Mouse (Mus musculus): ENCODE measurements around the gene H6pd.

Gene H6pd

DNA sequence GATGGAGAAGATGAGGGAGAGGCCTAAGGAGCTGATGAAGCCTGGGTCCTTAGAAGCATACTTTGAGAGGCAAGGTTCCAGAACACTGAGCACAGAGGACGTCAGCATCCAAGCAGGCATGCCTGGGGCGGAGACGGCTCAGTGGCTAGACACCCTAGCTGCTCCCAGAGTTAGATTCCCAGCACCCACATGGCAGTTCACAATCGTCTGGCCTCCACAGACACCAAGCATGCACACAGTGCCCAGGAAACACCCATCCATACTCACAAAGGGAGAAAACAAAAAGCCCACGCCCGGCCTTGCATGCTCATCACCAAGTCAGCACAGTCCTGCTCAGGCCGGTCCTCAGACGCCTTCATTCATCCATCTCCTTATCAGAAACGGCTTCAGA, 9.3 kb downstream of the H6pd start:
- DNase-seq (ENCODE audit: low read depth, low spot score): no peak

DNA sequence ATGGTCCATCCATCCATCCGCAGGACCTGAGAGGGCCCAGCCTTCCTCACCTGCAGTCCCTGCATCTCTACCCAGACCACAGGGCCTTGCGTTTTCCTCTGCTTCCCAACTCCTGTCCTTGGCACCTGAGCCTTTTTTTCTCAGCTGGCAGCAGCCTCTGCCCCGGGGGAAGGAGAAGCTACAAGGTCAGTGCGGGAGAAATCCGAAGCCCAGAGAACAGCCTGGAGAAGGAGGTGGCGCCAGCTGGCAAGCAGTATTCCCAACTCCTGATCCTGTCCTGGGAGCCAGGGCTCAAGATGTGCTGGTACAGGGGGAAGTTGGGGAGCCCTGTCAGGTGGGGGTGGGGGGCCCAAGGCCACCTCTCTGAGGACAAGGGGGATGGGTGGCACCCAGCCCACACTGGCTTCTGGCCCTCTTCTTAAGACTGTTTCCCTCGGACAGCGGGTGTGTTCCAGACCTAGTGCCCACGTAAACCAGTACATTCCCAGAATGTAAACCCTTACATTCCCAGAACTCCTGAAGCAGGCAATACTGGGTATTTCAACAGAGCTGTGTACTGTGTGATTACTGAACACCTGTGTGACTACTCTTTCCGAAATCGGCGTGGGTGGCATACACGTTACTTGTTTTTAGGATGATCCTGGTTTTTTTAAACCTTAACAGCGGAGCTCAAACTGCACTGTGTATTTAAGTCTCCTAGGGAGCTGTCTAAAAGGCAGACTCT, 9.9 kb downstream of the H6pd start:
- no peak for DNase-seq (ENCODE audit: low read depth, low spot score)

DNA sequence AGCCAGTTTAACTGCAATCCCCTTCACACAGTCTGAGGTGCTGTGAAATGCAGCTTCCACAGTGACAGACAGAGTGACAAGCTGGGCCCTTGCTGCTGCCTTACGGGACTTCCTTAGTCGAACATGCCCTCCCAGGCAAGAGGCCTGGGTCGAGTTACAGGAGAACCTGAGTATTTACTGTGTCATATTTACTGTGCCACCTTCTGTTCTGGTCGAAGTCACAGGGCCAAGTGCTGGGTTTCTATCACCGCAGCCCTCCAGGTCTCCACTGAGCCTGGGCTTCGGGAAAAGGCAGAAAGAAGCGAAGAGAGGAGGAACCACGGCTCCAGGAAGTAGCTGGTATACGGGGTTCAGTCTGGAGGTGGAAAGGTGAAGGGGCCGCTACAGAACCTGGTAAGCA, 10.8 kb downstream of the H6pd start:
- DNase-seq (ENCODE audit: low read depth, low spot score): no peak

- DNase-seq (ENCODE audit: low read depth, low spot score): no peak
These were observed 12.4 kb downstream of the H6pd start for GRCm38 (mm10) chr4:149996440-149996839.

GRCm38 (mm10) chr4:149995911-149996310, 12.9 kb downstream of the H6pd start:
- DNase-seq (ENCODE audit: low read depth, low spot score): no peak

DNA sequence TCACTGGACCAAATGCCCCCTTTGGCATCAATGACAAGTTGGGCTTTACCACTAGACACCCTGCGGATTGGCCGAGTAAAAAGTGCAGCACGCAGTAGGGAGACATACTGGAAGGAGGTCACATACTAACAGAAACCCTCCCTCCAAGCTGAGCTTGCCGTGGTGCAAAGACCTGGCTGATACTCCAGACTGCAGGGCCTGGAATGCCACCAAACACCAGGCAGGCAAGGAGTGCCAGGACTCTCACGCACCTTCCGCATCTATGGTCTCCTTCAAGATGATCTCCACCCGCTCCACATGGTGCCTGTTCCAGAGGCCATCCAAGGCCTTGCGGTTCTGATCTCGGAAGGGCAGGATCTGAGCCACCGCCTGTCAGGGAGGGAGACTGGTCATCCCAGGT, 14.6 kb downstream of the H6pd start:
- DNase-seq (ENCODE audit: low read depth, low spot score): no peak

- no peak for DNase-seq (ENCODE audit: low read depth, low spot score)
These were observed 16.2 kb downstream of the H6pd start for GRCm38 (mm10) chr4:149992670-149993032.

DNA sequence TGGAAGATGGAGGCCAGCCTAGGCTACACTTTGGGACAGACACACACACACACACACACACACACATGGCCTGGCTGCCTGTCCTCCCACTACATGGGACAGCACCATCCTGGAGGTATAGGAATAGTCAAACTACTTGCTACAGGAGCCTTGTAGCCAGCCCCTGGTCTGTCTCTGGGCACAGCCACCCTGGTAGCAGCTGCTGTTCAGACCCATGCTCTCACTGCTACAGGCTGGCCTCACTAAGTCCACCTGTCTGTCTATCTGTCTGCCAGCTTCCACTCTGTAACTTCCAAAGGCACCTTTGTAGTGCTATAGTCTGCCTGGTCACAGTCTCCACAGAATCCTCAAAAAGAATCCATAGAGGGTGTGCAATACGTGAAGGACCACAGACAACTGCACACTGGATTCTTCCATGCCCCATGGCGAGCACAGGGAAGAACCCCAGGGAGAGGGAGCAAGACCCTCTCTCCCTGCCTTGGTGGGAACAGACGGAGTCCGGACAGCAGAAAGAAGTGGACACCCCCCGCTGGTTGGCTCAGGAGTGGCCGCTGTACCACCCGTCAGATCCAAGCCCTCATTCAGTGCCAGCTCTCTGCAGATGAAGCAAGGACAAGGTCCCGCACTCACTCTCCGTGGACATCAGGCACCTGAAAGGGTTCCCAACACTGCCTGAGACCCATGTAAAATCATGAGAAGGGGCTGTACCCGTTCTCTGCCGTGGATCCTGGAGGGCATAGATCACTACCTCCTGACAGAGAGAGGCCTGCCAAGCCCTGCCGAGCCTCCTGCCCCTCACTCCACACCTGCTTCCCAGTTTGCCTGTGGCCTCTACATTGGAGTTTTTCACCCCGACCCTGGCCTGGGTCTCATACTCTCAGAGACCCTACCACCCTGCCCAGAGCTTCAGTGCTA, 16.8 kb downstream of the H6pd start:
- DNase-seq (ENCODE audit: low read depth, low spot score): no peak

DNA sequence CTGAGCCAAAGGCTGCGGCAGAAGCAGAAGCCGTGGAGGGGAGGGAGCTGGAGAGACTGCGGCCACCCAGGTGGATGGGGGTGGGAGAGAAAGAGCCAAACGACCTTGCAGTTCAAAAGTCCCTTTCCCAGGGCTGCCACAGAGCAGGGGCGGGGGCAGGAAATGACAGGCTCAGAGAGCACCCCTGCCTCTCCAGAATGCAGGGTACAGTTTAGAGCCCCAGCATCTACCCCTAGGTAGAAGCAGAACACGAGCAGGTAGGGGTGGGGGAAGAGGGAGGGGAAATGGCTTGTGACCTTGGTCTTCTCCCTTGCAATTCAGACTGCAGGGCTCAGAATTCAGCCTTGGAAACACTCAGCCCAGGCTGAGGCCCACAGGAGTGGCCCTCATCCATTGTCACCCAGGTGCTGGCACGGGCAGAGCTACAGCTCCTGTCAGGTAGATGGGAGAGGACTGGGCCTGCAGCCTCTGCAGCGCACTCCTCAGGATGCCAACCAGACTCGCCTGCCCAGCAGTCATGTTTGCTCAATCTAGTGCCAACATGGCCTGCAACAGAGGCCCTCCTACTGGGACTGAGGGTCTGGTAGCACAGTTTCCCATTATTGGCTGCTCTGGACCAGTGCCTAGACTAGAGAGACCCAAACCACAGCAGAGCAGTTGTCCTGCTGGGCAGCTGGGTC, 17.7 kb downstream of the H6pd start:
- no peak for DNase-seq (ENCODE audit: low read depth, low spot score)

DNA sequence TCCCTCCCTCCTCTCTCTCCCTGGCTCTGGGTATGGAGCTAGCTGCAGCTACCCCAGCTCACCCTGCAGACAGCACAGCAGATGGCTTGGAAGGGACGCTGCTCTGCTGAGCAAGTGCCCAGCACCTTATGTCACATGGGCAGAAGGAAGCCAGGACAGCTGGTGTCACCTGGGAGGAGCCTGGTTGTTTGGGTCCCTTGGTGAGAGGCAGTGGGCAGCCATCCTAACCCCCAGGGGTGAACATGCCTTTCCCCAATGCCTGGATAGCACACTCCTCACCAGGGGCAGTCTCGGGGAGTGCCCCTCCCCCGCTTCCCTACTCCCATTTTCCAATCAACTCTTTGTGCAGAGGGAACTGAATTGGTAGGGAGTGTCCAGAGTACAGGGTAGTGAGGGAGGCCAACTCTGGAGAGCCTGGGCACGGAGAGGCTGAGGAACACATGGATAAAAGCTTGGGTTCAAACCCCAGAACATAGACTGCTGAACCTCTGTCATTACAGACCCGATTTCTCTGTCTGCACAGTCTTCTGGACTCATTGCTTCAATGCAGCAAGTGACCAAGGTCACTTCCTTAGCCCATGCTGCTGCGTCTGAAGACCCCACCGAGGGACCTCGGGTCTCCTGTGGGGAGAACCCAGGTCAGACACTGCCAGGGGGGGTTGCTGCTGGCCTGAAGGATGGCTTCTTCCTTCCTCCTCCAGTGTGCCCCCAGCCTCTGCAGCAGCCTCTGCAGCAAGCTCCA, 18.4 kb downstream of the H6pd start:
- DNase-seq (ENCODE audit: low read depth, low spot score): no peak

DNA sequence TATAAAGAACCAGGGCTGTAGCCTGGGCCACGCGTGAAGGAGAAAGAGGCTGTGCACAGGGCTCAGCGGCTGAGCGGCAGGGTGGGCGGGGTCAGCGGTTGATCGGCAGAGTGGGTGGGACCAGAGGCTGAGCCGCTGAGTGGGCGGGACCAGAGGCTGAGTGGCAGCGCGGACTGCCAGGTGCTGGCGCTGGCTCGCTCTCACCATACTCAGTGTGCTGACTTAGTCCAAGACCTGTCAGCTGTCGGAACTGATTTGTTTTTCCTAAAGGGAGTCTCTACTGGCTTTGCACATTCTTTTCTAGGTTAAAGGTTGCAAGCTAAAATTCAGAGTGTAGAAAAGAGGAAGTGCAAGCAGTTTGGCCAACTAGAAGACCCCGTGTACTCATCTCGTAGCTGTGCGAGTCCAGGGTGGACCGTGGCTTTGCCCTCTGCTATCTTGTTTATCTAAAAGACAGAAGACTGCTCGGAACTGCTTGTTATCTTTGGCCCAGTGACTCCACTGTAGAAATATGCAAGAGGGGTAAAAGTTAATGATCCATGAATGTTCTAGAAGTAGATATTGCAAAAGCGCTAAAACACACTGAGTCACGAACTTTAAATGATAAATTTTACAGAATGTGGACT, 19.8 kb downstream of the H6pd start:
- DNase-seq (ENCODE audit: low read depth, low spot score): peak; percentile 57

DNA sequence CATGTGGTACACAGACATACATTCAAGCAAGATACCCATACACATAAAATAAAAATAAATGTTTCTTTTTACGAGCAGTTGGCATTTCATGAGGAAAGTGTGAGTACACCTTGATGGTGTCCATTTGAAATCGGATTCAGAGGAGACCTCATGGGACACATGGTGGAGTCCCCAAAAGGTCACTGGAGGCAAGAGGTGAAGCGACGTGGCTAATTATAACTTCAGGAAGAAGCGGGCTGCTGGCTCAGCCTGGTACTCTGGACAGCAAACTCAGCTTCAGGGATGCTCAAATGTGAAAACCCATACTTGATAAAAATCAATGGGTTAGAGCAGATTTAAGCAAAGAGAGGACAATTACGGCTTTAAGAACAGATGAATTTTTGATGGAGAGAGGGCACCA, 20.5 kb downstream of the H6pd start:
- no peak for DNase-seq (ENCODE audit: low read depth, low spot score)

DNA sequence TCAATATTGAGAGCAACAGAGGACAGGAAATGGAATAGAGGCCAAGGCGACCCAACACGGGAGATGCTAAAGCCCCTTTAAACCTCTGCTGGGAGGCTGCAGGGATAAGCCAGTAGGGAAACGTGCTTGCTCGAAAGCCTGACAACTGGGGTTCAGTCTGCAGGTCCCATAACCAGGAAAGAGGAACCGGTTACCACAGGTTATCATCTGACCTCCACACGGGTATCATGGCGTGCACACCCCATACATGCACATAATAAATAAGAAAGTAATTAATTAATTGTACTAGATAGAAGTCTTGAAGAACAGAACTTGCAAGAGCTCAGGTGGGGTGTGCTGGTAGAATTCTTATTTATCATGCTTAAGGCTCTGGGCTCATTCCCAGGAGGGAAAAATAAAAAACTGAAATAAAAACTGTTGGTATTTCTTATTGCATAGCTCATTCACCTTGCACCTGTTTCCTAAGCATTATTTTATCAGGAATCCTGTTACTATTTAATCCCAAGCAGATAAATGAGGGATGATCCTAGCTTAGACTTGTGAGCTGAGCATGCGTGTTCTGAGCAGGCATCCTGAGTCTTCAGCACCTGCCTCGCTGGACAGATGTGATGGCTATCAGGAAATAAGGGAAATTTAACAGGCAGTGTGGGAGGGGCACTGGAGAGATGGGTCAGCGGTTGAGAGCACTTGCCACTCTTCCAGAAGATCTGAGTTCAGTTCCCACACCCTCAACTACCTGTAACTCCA, 22.0 kb downstream of the H6pd start:
- no peak for DNase-seq (ENCODE audit: low read depth, low spot score)

GRCm38 (mm10) chr4:149983921-149984645, 24.7 kb downstream of the H6pd start:
- no peak for DNase-seq (ENCODE audit: low read depth, low spot score)

DNA sequence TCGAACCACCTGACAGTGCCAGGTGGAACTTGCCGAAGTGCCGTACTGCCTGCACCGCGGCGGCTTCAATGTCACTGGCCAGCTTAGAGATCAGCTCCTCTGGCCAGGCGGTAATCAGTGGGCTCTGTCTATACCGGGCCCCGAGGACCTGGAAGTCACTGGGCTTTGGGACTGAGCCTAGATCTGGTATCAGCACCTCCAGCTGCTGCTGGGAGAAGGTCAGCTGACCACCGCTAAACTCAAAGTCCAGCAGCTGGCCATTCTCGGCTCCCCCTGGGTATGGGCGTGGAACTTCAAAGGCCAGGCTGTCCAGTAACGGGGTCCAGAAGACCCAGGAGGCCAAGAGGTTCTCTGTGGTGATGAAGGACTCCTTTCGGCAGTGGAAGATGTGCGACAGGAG, 26.7 kb downstream of the H6pd start:
- DNase-seq (ENCODE audit: low read depth, low spot score): no peak

DNA sequence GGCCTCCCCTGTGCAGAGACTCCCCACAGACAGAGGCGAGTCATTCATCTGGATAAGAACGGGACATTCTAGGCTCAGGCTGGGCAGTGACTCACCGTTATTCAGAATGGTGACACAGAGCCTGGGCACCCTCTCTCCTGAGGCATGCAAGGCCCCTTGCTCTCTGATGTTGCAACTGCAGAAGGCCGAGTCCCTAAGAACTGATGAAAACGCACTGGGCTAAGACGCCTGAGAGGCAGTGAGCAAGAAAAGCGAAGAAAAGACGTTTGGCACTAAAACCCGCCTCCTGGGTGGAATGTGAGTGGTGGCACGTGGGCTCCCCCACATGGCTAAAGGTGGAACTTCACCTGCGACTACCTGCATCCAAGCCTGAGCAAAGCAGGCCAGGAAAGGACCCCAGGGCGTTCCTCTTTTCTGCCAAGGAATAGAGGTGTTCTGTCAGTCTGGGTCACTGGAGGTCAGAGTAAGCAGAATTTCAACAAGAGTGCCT, 29.0 kb downstream of the H6pd start:
- peak; percentile 47 for DNase-seq (ENCODE audit: low read depth, low spot score)

DNA sequence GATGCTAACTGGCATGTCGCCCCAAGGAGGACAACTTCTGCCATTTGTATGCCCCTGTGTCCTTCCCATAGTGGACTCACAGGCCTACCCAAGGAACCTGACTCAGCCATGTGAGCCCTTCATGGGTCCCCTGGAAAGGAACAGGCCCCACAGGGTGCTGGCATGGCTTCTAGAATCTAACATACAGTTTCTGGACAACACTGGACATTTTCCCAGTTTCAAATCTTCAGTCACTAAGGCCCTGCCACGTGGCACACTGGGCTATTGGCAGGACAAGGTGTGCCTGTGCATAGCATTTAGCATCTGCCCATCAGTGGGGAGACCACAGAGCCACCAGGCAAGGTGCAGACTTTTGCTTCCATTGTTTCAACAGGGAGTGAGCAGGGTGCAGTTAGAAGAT, 30.0 kb downstream of the H6pd start:
- DNase-seq (ENCODE audit: low read depth, low spot score): no peak

DNA sequence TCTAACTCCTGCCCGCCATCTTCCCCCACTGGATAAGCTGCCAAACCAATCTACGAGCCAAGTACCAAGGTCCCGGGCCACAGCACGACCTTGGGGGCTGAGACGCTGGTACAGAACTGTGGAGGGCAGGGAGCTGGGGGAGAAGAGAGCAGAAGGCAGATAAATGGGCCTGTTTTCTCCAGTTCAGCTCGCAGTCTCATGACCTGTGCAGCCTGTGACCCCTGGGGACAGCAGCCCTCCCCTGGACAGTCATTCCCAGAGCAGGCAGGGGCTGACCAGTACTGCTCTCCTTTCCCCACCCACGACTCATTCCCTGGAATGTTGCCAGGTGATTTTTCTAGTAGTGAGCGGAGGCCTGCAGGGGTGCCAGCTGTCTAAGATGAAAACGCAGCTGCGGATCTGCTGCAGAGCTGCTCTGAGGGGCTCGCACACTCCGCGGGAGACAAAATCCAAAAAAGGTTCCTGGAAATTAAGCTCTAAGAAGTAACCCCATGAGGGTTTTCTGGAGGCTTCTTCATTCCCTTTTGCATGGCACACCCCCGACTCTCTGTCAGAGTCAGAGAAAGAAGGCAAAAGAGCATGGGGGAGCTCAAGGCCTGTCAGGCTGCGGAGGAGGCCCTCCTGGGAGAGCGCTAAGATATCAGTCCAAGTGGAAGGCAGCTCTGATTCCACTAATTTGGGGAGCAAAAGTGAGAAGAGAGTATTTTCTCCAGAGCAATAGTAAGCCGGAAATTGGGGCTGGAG, 30.9 kb downstream of the H6pd start:
- no peak for DNase-seq (ENCODE audit: low read depth, low spot score)

DNA sequence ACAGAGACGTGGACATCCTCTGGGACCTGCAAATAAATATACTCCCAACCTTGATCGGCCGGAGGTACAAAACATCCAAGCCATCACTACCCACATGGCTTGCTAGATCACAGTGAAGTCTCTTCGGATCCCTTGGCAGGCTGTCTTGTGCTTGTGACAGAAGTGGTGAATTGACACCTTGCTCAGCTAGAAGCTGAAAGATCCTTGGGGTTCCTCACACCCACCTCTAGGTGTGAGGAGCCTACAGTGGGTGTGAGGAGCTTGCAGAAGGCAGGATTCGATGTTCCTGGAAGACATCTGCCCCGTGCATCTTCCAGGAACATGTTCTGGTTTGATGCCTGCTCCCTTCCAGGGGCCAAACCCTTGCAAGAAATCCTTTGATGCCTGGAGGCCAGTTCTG, 31.6 kb downstream of the H6pd start:
- DNase-seq (ENCODE audit: low read depth, low spot score): no peak
